Mouse (Mus musculus) liver, postnatal 0 days (tissue): ENCODE data around the gene Fa2h.
A peak's percentile ranks its signal among the peaks of the same experiment; 100 is the strongest.

Experiments used
- CTCF ChIP-seq: sonication (generic); IDR thresholded peaks from 2 replicates; pipeline ENCODE4 v1.5.1; 2016; ENCODE audit warnings: antibody characterized with exemption, low read depth
- EP300 ChIP-seq: IDR thresholded peaks from 2 replicates; pipeline ENCODE4 v1.6.1; 2016; ENCODE audit warnings: antibody characterized with exemption, low read depth, mild to moderate bottlenecking

- TF ChIP-seq CTCF (peak; percentile 77), EP300 (no peak)
Measured at GRCm38 (mm10) chr8:111439189-111439588, 45.6 kb upstream of the Fa2h start.
